Mouse (Mus musculus): Measurements from ENCODE around the gene Mipep.

DNA sequence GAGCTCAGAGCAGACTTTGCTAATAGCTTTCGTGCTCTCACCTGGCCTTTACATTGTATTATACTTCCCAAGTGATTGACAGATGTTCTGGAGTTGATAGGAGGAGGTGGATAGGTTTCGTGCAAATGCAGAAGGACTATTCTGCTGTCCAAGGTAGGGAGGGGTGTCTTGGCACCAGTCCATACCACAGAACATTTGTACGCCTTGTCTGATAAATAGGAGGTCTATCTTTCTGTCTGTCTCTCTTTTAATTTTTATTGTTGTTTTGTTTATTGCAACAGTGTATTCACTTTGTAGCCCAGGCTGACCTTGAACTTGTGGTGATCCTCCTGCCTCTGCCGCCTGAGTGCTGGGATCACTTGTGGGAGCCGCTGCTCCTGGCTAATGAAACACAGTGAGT, 13.2 kb downstream of the Mipep start:
- TF ChIP-seq EP300 (IDR thresholded peaks at IDR 0.05; ENCODE audit: low read depth) (no peak), CTCF (IDR thresholded peaks at IDR 0.05; ENCODE audit: low read depth) (no peak)
